Mouse (Mus musculus) neural tube, embryonic 15.5 days (tissue): Measurements from ENCODE around the gene Clec4d. TPM values are rescaled to one million over a fixed set of nuclear protein-coding genes. Genes with fewer than 3 reads are reported as not detected.
"Not testable (repeated sequence)": the region's sequence is repeated elsewhere in the genome, so short reads cannot be mapped to it uniquely, and the experiment has no call there.

Source experiments
- ATAC-seq: fragments of 200-750 bp; cut with Nextera tagmentation; 2 replicates; pipeline ENCODE4 v1.8.0; 2017; ENCODE audit warnings: mild to moderate bottlenecking, moderate TSS enrichment, moderate library complexity; ENCODE audit not compliant: low FRiP score
- H3K27ac ChIP-seq: fragments of 300-500 bp; sonication (generic); replicated peaks from 2 replicates; pipeline ENCODE4 v1.5.1; 2015; ENCODE audit warnings: mild to moderate bottlenecking, inconsistent platforms
- H3K27me3 ChIP-seq: fragments of 300-500 bp; sonication (generic); replicated peaks from 2 replicates; pipeline ENCODE4 v1.6.1; 2015; ENCODE audit warnings: inconsistent platforms
- H3K36me3 ChIP-seq: fragments of 300-500 bp; sonication (generic); 2 replicates; pipeline ENCODE4 v1.6.1; 2015; ENCODE audit warnings: inconsistent platforms
- H3K4me1 ChIP-seq: fragments of 300-500 bp; sonication (generic); 2 replicates; pipeline ENCODE4 v1.6.1; 2015; ENCODE audit warnings: inconsistent platforms
- H3K4me2 ChIP-seq: fragments of 300-500 bp; sonication (generic); 2 replicates; pipeline ENCODE4 v1.6.1; 2015; ENCODE audit warnings: inconsistent platforms, mild to moderate bottlenecking, moderate library complexity
- H3K4me3 ChIP-seq: fragments of 300-500 bp; sonication (generic); replicated peaks from 2 replicates; pipeline ENCODE4 v1.5.1; 2015; ENCODE audit warnings: mild to moderate bottlenecking, inconsistent platforms
- H3K9ac ChIP-seq: fragments of 300-500 bp; sonication (generic); replicated peaks from 2 replicates; pipeline ENCODE4 v1.6.1; 2015; ENCODE audit warnings: mild to moderate bottlenecking, inconsistent platforms
- H3K9me3 ChIP-seq: fragments of 300-500 bp; sonication (generic); replicated peaks from 2 replicates; pipeline ENCODE4 v1.6.1; 2016; ENCODE audit warnings: inconsistent platforms
- WGBS: fragments of 180-500 bp; shearing (Covaris S2); methylation state at CpG from one replicate; pipeline ENCODE4 v1.1.7; 2015; ENCODE audit warnings: mixed read lengths; 5-methylcytosine and 5-hydroxymethylcytosine counted together
- polyA plus RNA-seq: library from polyadenylated mRNA; unstranded; fragments of >200 nt; fragmentation: Nextera tagmentation; extraction: Ambion mirVana; gene quantifications from 2 replicates; pipeline ENCODE4 v1.2.1, GENCODE M21; 2015

Gene Clec4d
- polyA plus RNA-seq = 0.18 TPM in 1 of 2 replicates, not detected in the other

DNA sequence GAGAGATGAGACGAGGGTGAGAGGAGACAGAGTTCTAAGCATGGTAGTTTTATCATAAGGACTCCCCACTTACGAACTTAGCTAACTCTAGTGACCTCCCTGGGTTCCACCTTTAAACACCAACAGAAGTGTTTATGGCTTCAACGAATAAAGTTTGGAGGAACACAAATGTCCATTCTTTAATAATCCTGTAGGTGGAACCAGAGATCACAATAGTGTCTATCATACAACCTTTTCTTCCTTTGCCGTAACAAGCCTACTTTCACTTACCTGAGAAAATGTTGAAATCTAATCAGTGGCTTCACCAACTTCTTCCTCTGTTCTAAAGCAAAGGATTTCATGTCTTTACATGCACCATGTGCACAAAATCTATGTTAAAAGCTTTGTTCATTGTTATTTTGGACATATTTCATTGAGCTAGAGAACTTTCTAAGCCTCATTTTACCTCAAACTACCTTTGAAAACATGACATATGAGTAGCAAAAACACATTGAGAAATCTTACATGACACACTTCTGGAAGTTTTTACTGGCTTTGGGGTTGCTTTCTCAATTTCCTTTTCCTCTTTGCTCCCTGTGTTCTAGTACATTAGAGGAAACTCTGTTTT, at the start of gene Clec4d:
Gene Clec4d (plus strand): TSS at position 557 of the 607 bp plus-strand sequence.
- no peak within 1 kb of the TSS for H3K4me2 ChIP-seq
- no peak within 1 kb of the TSS for H3K4me3 ChIP-seq
- H3K36me3 ChIP-seq = no peaks in the 10 kb centered on the region
- no peaks in the 10 kb centered on the region for H3K9me3 ChIP-seq
- H3K27me3 ChIP-seq = no peaks in the 10 kb centered on the region
- no peak within 1 kb of the TSS for H3K9ac ChIP-seq
- no peak within 1 kb of the TSS for H3K27ac ChIP-seq
- no peak for ATAC-seq
- H3K4me1 ChIP-seq = no peaks in the 10 kb centered on the region
- WGBS = 82% methylated on average over 4 of the region's 4 CpGs

DNA sequence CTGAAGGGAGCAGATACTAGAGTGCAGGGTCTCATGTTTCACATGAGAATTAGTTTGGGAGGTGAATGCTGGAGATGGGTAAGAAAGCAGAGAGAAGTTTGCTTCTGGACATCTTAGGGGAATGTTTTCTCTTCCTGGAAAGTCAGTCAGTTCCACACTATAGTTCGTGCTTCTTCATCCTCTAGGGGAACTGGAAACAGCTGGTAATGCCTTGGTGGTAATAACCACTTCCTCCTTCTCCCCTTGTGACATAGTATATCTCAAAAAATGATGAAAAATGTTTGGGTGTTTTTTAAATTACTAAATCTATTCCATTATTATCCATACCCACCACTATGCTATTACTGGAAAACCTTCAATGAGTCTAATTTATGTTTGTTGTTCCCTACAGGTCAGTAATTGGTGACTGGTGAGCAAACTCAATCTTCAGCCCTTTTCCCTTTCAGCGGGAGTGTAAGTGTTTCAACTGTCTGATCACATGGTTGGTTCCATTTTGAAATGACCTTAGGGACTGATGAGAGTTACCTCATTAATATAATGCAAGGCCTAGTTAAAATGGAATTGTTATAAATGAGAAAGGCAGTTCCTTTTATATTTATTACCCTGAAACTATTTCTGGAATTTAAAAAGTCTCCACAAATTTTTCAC, 34.3 kb upstream of the Clec4d start:
- Histone ChIP-seq H3K4me1 (no peaks in the 10 kb centered on the region), H3K36me3 (no peaks in the 10 kb centered on the region), H3K9me3 (no peaks in the 10 kb centered on the region), H3K9ac (no peak overlapping the region), H3K27me3 (no peaks in the 10 kb centered on the region), H3K4me3 (no peak overlapping the region), H3K27ac (no peak overlapping the region), H3K4me2 (no peak overlapping the region)
- ATAC-seq = no peak
- 75% methylated on average over 2 of the region's 2 CpGs for WGBS

- H3K4me1 ChIP-seq = no peaks in the 10 kb centered on the region
- no peak within 1 kb of the TSS for H3K4me3 ChIP-seq
- H3K27me3 ChIP-seq = no peaks in the 10 kb centered on the region
- H3K27ac ChIP-seq = no peak within 1 kb of the TSS
- no peaks in the 10 kb centered on the region for H3K9me3 ChIP-seq
- WGBS = 83% methylated on average over 3 of the region's 3 CpGs
- no peaks in the 10 kb centered on the region for H3K36me3 ChIP-seq
- H3K4me2 ChIP-seq = no peak within 1 kb of the TSS
- no peak for ATAC-seq
- no peak within 1 kb of the TSS for H3K9ac ChIP-seq
These were observed 32.3 kb upstream of the Clec4d start, which contains the start of gene Clec4n for GRCm38 (mm10) chr6:123229644-123230043. Gene Clec4n, plus strand, starts transcription at chr6:123229843.

DNA sequence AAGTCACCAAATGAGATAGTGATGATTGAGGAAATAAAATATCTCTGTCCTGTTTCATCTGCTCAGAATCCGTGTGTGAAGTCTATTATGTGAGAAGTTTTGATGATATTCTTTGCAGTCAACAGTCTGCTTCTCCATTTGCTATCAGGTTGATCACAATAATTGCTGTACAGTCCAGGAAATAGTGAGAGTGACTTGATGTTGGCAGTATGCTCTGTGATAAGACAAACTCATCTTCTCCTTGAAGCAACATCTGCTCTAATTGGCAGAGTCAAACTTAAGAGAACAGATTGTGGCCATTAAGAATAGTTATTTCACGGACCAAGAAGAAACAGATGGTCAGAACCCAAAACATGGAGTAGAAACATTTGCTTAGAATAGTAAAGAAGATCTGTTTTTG, 30.8 kb upstream of the Clec4d start:
- no peak for ATAC-seq
- 77% methylated on average over 2 of the region's 2 CpGs for WGBS
- H3K4me2 ChIP-seq = no peak overlapping the region
- H3K4me1 ChIP-seq = no peaks in the 10 kb centered on the region
- H3K9ac ChIP-seq = no peak overlapping the region
- H3K9me3 ChIP-seq = no peaks in the 10 kb centered on the region
- H3K27ac ChIP-seq = no peak overlapping the region
- no peak overlapping the region for H3K4me3 ChIP-seq
- no peaks in the 10 kb centered on the region for H3K36me3 ChIP-seq
- H3K27me3 ChIP-seq = no peaks in the 10 kb centered on the region

DNA sequence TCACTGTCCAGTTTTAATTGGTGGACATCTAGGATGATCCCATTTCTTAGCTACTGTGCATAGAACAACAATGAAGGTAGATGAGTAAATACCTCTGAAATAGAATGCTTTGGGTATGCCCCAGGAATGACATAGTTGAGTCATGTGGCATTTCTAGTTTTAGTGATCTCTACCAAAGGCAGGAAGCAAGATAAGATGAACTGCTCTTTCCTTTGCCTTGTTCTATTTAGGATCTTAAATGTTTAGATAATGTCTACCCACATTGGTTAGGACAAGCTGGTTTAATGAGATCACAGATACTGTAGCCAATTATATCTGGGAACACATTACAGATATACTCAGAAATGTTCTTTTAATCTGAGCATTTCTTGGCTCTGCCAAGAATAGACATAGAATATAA, 24.3 kb upstream of the Clec4d start:
- H3K4me3 ChIP-seq = no peak overlapping the region
- H3K27me3 ChIP-seq = no peaks in the 10 kb centered on the region
- H3K4me1 ChIP-seq = no peaks in the 10 kb centered on the region
- H3K4me2 ChIP-seq = no peak overlapping the region
- H3K9ac ChIP-seq = no peak overlapping the region
- no peak for ATAC-seq
- H3K36me3 ChIP-seq = no peaks in the 10 kb centered on the region
- no peak overlapping the region for H3K27ac ChIP-seq
- 0 out of 2 replicates have a peak, but pooled peaks cover 4% of the 10 kb centered on the region for H3K9me3 ChIP-seq

- Histone ChIP-seq H3K4me3 (no peak overlapping the region), H3K9me3 (no peaks in the 10 kb centered on the region), H3K4me2 (no peak overlapping the region), H3K9ac (no peak overlapping the region), H3K4me1 (no peaks in the 10 kb centered on the region), H3K27ac (no peak overlapping the region), H3K27me3 (no peaks in the 10 kb centered on the region), H3K36me3 (no peaks in the 10 kb centered on the region)
- WGBS = 89% methylated on average over 5 of the region's 5 CpGs
- ATAC-seq = no peak
These were observed 17.7 kb upstream of the Clec4d start for GRCm38 (mm10) chr6:123244201-123244600.

GRCm38 (mm10) chr6:123248862-123249261, 13.0 kb upstream of the Clec4d start:
- ATAC-seq, H3K9me3 ChIP-seq: not testable (repeated sequence)
- WGBS = 84% methylated on average over 2 of the region's 2 CpGs

DNA sequence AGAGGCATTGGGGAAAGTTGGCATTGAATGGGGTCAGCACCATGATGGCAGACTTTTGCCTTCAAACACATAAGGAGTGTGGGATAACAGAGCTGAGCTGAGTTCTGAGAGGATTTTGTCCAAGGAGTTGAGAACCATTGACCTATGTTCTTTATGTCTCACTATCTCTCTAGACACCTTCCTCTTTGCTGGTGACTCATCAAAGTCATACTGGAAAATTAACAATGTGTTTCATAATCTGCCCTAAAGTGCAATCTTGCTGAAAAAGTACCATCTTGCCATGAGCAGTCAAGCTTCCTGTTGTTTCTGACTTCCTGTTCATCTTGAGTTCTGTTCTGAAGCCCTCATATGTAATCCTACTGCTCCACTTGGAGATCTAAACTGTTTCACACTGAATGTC, 9.2 kb upstream of the Clec4d start:
- Histone ChIP-seq H3K4me1 (no peaks in the 10 kb centered on the region), H3K4me2 (no peak overlapping the region), H3K9ac (no peak overlapping the region), H3K27ac (no peak overlapping the region), H3K27me3 (no peaks in the 10 kb centered on the region), H3K36me3 (no peaks in the 10 kb centered on the region), H3K9me3 (no peaks in the 10 kb centered on the region), H3K4me3 (no peak overlapping the region)
- no peak for ATAC-seq

More at GRCm38 (mm10) chr6:123248862-123249261, 13.0 kb upstream of the Clec4d start:
- not testable (repeated sequence) for H3K4me1 ChIP-seq, H3K36me3 ChIP-seq, H3K27me3 ChIP-seq, H3K4me2 ChIP-seq, H3K9ac ChIP-seq, H3K4me3 ChIP-seq, H3K27ac ChIP-seq

DNA sequence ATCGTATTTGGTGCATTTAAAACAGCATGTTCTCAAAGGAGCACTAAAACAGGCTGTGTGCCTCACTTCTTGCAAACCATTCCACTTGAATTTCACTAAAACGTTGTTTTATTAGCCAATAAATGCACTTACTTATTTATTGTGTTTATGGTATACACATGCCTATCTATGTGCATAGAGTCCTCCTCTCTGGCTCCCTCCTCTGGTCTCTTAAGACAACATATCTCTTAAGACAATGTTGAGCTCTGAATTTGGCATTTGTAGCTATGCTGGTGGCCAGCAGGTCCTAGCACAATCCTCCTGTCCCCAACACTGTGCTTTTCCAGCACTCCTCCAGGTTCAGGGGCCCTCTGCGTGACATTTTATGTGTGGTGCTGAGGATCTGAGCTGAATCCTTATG, 3.0 kb upstream of the Clec4d start:
- Histone ChIP-seq H3K4me3 (no peak overlapping the region), H3K36me3 (no peaks in the 10 kb centered on the region), H3K4me2 (no peak overlapping the region), H3K9ac (no peak overlapping the region), H3K9me3 (no peaks in the 10 kb centered on the region), H3K27ac (no peak overlapping the region), H3K27me3 (no peaks in the 10 kb centered on the region), H3K4me1 (no peaks in the 10 kb centered on the region)
- no peak for ATAC-seq
- WGBS = 78% methylated on average over 3 of the region's 3 CpGs

DNA sequence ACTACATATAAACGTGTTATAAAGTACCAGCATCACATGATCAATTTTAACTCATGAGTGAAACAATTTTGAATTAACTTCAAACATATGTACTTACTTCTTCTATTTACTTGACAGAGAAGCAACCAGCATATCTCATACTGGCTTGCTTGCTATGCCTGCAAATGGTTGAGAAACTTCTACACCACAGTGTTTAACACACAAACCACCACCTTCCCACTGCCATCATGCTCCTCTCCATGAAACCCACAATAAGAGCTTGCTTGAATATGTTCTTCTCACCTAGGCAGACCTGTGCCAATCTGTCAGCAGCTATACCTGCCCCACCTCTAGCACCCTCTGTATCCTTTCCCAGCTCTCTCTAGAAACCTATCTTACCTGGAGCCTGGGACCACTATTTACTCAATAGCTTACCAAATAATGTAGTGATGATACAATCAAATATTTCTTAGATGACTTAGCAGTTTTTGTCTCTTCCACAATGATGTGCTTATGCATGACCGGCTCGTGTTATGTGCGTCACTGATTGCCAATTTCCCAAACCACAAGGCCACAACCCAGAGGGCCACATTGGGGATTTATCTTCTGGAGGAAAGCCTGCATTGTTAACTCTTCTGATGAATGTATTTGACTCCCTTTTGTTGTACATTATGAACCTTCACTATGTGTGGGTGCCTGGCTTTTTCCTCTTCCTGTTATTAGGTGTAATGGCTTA, 1.9 kb upstream of the Clec4d start:
- H3K4me1 ChIP-seq = no peaks in the 10 kb centered on the region

DNA sequence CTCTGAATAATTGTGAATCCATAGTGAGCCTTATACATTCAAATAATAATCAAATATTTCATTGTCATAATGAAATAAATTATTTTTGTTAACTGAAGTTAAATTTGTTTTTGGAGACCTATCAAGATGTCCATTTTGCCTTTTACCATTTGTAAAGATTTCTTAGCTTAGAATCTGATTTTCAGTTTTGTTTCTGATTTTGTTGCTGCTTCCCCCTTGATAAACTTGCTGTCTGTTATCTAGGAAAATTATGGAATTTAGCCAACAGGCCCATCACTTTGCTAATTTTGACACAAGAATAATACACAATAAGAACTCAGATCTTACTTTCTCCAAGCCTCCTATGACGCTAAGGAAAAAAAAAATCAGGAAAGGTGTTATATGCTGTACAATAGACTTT, 1.0 kb upstream of the Clec4d start:
- Histone ChIP-seq H3K4me1 (no peaks in the 10 kb centered on the region), H3K36me3 (no peaks in the 10 kb centered on the region), H3K4me3 (no peak overlapping the region), H3K27me3 (no peaks in the 10 kb centered on the region), H3K9ac (no peak overlapping the region), H3K4me2 (no peak overlapping the region), H3K27ac (no peak overlapping the region), H3K9me3 (no peaks in the 10 kb centered on the region)
- 93% methylated on average over 1 of the region's 1 CpGs for WGBS
- no peak for ATAC-seq

More for the DNA sequence above, 1.9 kb upstream of the Clec4d start:
- Histone ChIP-seq H3K27ac (no peak overlapping the region), H3K36me3 (no peaks in the 10 kb centered on the region), H3K9me3 (no peaks in the 10 kb centered on the region), H3K27me3 (no peaks in the 10 kb centered on the region), H3K9ac (no peak overlapping the region), H3K4me3 (no peak overlapping the region), H3K4me2 (no peak overlapping the region)
- ATAC-seq = no peak
- 87% methylated on average over 4 of the region's 4 CpGs for WGBS

DNA sequence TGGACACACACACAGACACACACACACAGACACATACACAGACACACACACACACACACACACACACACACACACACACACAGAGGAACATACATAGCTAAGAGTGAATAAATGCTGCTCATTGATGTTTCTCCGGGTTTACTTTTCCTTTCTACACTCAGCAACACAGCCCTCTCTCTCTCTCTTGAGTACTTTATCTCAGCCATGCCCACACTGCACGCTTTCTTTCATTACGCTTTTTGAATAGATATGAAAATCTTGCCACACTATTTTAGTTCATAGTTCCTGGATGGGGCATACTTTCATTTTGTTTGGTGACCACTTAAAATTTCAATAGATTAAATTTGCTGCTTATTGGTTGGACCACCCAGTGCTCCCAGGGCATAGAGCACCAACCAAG, 2.3 kb downstream of the Clec4d start:
- no peak overlapping the region for H3K4me3 ChIP-seq
- no peaks in the 10 kb centered on the region for H3K9me3 ChIP-seq
- no peaks in the 10 kb centered on the region for H3K27me3 ChIP-seq
- H3K9ac ChIP-seq = no peak overlapping the region
- no peaks in the 10 kb centered on the region for H3K36me3 ChIP-seq
- WGBS = 93% methylated on average over 3 of the region's 3 CpGs
- H3K27ac ChIP-seq = no peak overlapping the region
- ATAC-seq = no peak
- H3K4me1 ChIP-seq = no peaks in the 10 kb centered on the region
- H3K4me2 ChIP-seq = no peak overlapping the region
